Mouse (Mus musculus): ENCODE results near the gene Gm10057. TPM values are rescaled to one million over a fixed set of nuclear protein-coding genes. Genes with fewer than 3 reads are reported as not detected.
"Not testable (repeated sequence)": the region's sequence is repeated elsewhere in the genome, so short reads cannot be mapped to it uniquely, and the experiment has no call there.

The Gm10057 gene
- polyA plus RNA-seq (2016; fragmentation: Nextera tagmentation; extraction: Ambion mirVana) = not detected in 2 replicates

GRCm38 (mm10) chrX:154054939-154055338 is at the start of gene Gm10057:
TSS of gene Gm10057 (minus strand) at chrX:154055039.
- not testable (repeated sequence) for H3K4me3 ChIP-seq; H3K9me3 ChIP-seq (replicated peaks); H3K27ac ChIP-seq; H3K4me1 ChIP-seq; H3K27me3 ChIP-seq; H3K9ac ChIP-seq; H3K4me2 ChIP-seq (replicated peaks); ATAC-seq (ENCODE audit: low FRiP score); H3K36me3 ChIP-seq

GRCm38 (mm10) chrX:154033727-154034126 is 21.1 kb downstream of the Gm10057 start, which contains the start of gene 4921511M17Rik:
TSS of gene 4921511M17Rik (minus strand) at chrX:154033827.
- H3K4me2 ChIP-seq (replicated peaks); H3K36me3 ChIP-seq; ATAC-seq (ENCODE audit: low FRiP score); H3K9ac ChIP-seq; H3K4me3 ChIP-seq; H3K4me1 ChIP-seq; H3K9me3 ChIP-seq (replicated peaks); H3K27me3 ChIP-seq; H3K27ac ChIP-seq: not testable (repeated sequence)

GRCm38 (mm10) chrX:154012540-154012939 is 42.3 kb downstream of the Gm10057 start, which contains the start of gene Samt1:
TSS of gene Samt1 (minus strand) at chrX:154012640.
- ATAC-seq (ENCODE audit: low FRiP score); H3K36me3 ChIP-seq; H3K4me2 ChIP-seq (replicated peaks); H3K9me3 ChIP-seq (replicated peaks); H3K4me3 ChIP-seq; H3K4me1 ChIP-seq; H3K27ac ChIP-seq; H3K27me3 ChIP-seq; H3K9ac ChIP-seq: not testable (repeated sequence)

Other genes with a start within 250 kb of the Gm10057 start
- gene Spin2c, start 222.8 kb downstream of the Gm10057 start, polyA plus RNA-seq (2016; fragmentation: Nextera tagmentation; extraction: Ambion mirVana) = 19.9 and 24.5 TPM in 2 replicates
- gene Samt1, start 42.4 kb downstream of the Gm10057 start, polyA plus RNA-seq (2016; fragmentation: Nextera tagmentation; extraction: Ambion mirVana) = not detected in 2 replicates
- gene 4921511M17Rik, start 21.2 kb downstream of the Gm10057 start, polyA plus RNA-seq (2016; fragmentation: Nextera tagmentation; extraction: Ambion mirVana) = not detected in 2 replicates
- gene Gm15140, start 65.6 kb upstream of the Gm10057 start, polyA plus RNA-seq (2016; fragmentation: Nextera tagmentation; extraction: Ambion mirVana) = not detected in 2 replicates

Data from hindbrain, embryonic 12.5 days (tissue).